Comparison of ENCODE assay signal across 8 mouse cellular contexts in the genomic region with DNA sequence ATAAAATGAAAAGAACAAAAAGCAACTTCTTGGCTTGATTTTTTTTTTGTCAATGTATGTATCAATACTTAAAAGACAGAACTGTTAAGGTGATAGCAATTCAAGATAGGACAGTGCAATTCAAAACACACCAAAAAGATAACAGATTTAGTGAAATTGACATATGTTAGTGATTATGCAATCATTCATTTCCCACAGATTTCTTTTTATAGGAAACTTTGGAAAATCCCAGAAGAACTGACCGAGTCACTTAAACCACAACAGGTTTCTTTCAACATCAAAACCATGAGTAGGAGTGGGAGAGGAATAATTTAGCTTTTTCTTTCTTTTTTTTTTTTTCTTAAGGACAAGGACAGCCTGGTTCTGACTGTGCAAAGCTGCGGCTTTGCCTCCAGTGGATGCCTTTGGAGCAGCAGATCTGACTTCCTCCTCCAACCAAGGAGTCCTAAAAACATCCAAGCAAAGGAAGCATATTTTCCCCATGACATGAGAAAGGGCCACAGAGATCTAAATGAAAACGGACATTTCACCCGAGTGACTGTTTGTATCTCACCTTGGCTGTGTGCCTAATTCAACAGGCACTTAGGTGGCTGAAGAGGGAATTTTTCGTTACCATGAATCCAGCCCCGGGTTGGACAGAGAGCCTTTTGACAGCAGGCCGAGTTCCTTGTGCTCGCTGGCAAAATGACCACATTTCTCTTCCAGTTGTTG.
DNase-seq lines count a peak whose midpoint lies in the region; ATAC-seq and TF ChIP-seq lines count a peak whose summit lies in the region.
"Had no signal": no experiment of that assay in that cellular context is flagged by ENCODE, and none has a peak within 500 bp of the region (broad histone marks: within the 10 kb centered on the region; RNA-seq: fewer than 3 reads in every experiment).

No protein-coding gene starts in this region.

- no peak overlapping the region for H3K4me2 ChIP-seq in midbrain, postnatal 0 days (ENCODE audit: low read depth, low read length, poor library complexity, severe bottlenecking)
- H3K4me2 ChIP-seq in midbrain, embryonic 15.5 days: no peak overlapping the region
- no peak overlapping the region for H3K4me2 ChIP-seq in stomach, postnatal 0 days (replicated peaks; ENCODE audit: low read depth)
- H3K4me2 ChIP-seq: stomach, embryonic 15.5 days had no signal

- H3K36me3 ChIP-seq in midbrain, postnatal 0 days (ENCODE audit: insufficient read depth, low read length): no peaks in the 10 kb centered on the region
- no peaks in the 10 kb centered on the region for H3K36me3 ChIP-seq in midbrain, embryonic 15.5 days (replicated peaks)
- no peaks in the 10 kb centered on the region for H3K36me3 ChIP-seq in stomach, postnatal 0 days (ENCODE audit: control insufficient read depth, insufficient read depth, low read length)
- H3K36me3 ChIP-seq: stomach, embryonic 15.5 days had no signal

- H3K4me3 ChIP-seq in midbrain, postnatal 0 days (ENCODE audit: low read depth, low read length): no peak overlapping the region
- no peak overlapping the region for H3K4me3 ChIP-seq in midbrain, embryonic 15.5 days
- H3K4me3 ChIP-seq in stomach, postnatal 0 days (ENCODE audit: low read depth, low read length): no peak overlapping the region
- H3K4me3 ChIP-seq: stomach, embryonic 15.5 days had no signal

- H3K4me1 ChIP-seq in midbrain, postnatal 0 days (ENCODE audit: insufficient read depth, low read length): no peaks in the 10 kb centered on the region
- H3K4me1 ChIP-seq in midbrain, embryonic 15.5 days: no peaks in the 10 kb centered on the region
- H3K4me1 ChIP-seq in stomach, postnatal 0 days (replicated peaks; ENCODE audit: control insufficient read depth, insufficient read depth): no peaks in the 10 kb centered on the region
- H3K4me1 ChIP-seq: stomach, embryonic 15.5 days had no signal

- no peak for ATAC-seq in midbrain, postnatal 0 days (ENCODE audit: low FRiP score)
- no peak for ATAC-seq in midbrain, embryonic 15.5 days (replicated peaks)
- no peak for ATAC-seq in stomach, postnatal 0 days (ENCODE audit: low FRiP score, low TSS enrichment)
- no peak for ATAC-seq in monocyte, adult 5-6 weeks (replicated peaks; ENCODE audit: insufficient number of reproducible peaks, low FRiP score, low TSS enrichment, poor library complexity, severe bottlenecking)
- no peak for ATAC-seq in cerebellum, adult (ENCODE audit: insufficient number of reproducible peaks, low FRiP score, low TSS enrichment)

- TF ChIP-seq CTCF in midbrain, postnatal 0 days (IDR thresholded peaks at IDR 0.05): no peak
- 0 out of 2 replicates have a peak, but pooled peaks have one; percentile 16 for TF ChIP-seq CTCF in stomach, postnatal 0 days (IDR thresholded peaks at IDR 0.05; ENCODE audit: low read depth)

- H3K27ac ChIP-seq in midbrain, postnatal 0 days (ENCODE audit: low read depth, low read length): no peak overlapping the region
- H3K27ac ChIP-seq in midbrain, embryonic 15.5 days: no peak overlapping the region
- no peak overlapping the region for H3K27ac ChIP-seq in stomach, postnatal 0 days (replicated peaks)
- H3K27ac ChIP-seq: stomach, embryonic 15.5 days had no signal

- no peaks in the 10 kb centered on the region for H3K9me3 ChIP-seq in midbrain, postnatal 0 days (ENCODE audit: low read length)
- no peaks in the 10 kb centered on the region for H3K9me3 ChIP-seq in midbrain, embryonic 15.5 days
- H3K9me3 ChIP-seq in stomach, postnatal 0 days (ENCODE audit: control insufficient read depth, low read length): no peaks in the 10 kb centered on the region
- H3K9me3 ChIP-seq: stomach, embryonic 15.5 days had no signal

- no peaks in the 10 kb centered on the region for H3K27me3 ChIP-seq in midbrain, postnatal 0 days (ENCODE audit: insufficient read depth, low read length)
- H3K27me3 ChIP-seq in midbrain, embryonic 15.5 days (replicated peaks): no peaks in the 10 kb centered on the region
- H3K27me3 ChIP-seq in stomach, postnatal 0 days (ENCODE audit: control insufficient read depth, insufficient read depth, low read length): no peaks in the 10 kb centered on the region
- H3K27me3 ChIP-seq: stomach, embryonic 15.5 days had no signal

- 71% methylated on average over 8 of the region's 8 CpGs for WGBS in midbrain, postnatal 0 days
- 70% methylated on average over 8 of the region's 8 CpGs for WGBS in midbrain, embryonic 15.5 days
- WGBS in stomach, postnatal 0 days: 37% methylated on average over 8 of the region's 8 CpGs

- DNase-seq in midbrain, postnatal 0 days (ENCODE audit: low spot score): peak; percentile 46
- DNase-seq in gastrocnemius, adult 8-10 months (ENCODE audit: low spot score in 2 of 2): peak; percentile 5 to 8
- DNase-seq in heart, postnatal 4 days: peak; percentile 53
- no peak for DNase-seq in stomach, postnatal 0 days (ENCODE audit: low spot score)

- H3K9ac ChIP-seq in midbrain, postnatal 0 days (replicated peaks; ENCODE audit: low read length, poor library complexity, severe bottlenecking): no peak overlapping the region
- no peak overlapping the region for H3K9ac ChIP-seq in midbrain, embryonic 15.5 days
- no peak overlapping the region for H3K9ac ChIP-seq in stomach, postnatal 0 days (ENCODE audit: low read length)
- H3K9ac ChIP-seq: stomach, embryonic 15.5 days had no signal

- no peak for TF ChIP-seq EP300 in stomach, postnatal 0 days (optimal IDR thresholded peaks at IDR 0.05)
